ENCODE assay signal across 23 mouse cellular contexts in genomic region chr1:160227850-160228249, GRCm38 (mm10).
"Had no signal": no experiment of that assay in that cellular context is flagged by ENCODE, and none has a peak within 500 bp of the region (broad histone marks: within the 10 kb centered on the region; RNA-seq: fewer than 3 reads in every experiment).

No protein-coding gene starts in this region.

- H3K4me2 ChIP-seq: heart, embryonic 12.5 days; hindbrain, embryonic 13.5 days; hindbrain, embryonic 15.5 days; limb, embryonic 13.5 days; limb, embryonic 15.5 days; liver, embryonic 13.5 days; liver, embryonic 15.5 days had no signal

- H3K9me3 ChIP-seq: heart, embryonic 10.5 days; heart, embryonic 12.5 days; hindbrain, embryonic 13.5 days; hindbrain, embryonic 15.5 days; limb, embryonic 13.5 days; limb, embryonic 15.5 days; liver, embryonic 13.5 days; liver, embryonic 15.5 days had no signal

- H3K27me3 ChIP-seq: heart, embryonic 12.5 days; hindbrain, embryonic 13.5 days; hindbrain, embryonic 15.5 days; limb, embryonic 13.5 days; limb, embryonic 15.5 days; liver, embryonic 13.5 days; liver, embryonic 15.5 days had no signal

- H3K27ac ChIP-seq: gastrocnemius, adult 2 months; heart, embryonic 10.5 days; hindbrain, embryonic 13.5 days; hindbrain, embryonic 15.5 days; hindbrain, postnatal 0 days; kidney, postnatal 0 days; limb, embryonic 13.5 days; limb, embryonic 15.5 days; liver, embryonic 13.5 days; liver, embryonic 15.5 days had no signal

- H3K4me1 ChIP-seq: heart, embryonic 10.5 days; heart, embryonic 12.5 days; hindbrain, embryonic 13.5 days; hindbrain, embryonic 15.5 days had no signal

- H3K9ac ChIP-seq: heart, embryonic 12.5 days; hindbrain, embryonic 13.5 days; hindbrain, embryonic 15.5 days; limb, embryonic 13.5 days; limb, embryonic 15.5 days; liver, embryonic 13.5 days; liver, embryonic 15.5 days had no signal

- H3K4me3 ChIP-seq: gastrocnemius, adult 2 months; heart, embryonic 10.5 days; heart, embryonic 12.5 days; hindbrain, embryonic 13.5 days; hindbrain, embryonic 15.5 days; limb, embryonic 13.5 days; limb, embryonic 15.5 days; liver, embryonic 13.5 days; liver, embryonic 15.5 days had no signal

- DNase-seq: gastrocnemius, adult 2 months; gastrocnemius, postnatal 10 days; gastrocnemius, postnatal 25 days; heart, adult 18-20 months; heart, postnatal 10 days; heart, postnatal 36 days; kidney, adult 11 months; kidney, adult 8-10 months; kidney, postnatal 14 days; layer of hippocampus, adult 9-11 months; layer of hippocampus, postnatal 36 days; left cerebral cortex, postnatal 4 days; liver, embryonic 13.5 days had no signal

- H3K36me3 ChIP-seq: heart, embryonic 10.5 days; heart, embryonic 12.5 days; limb, embryonic 13.5 days had no signal

- ATAC-seq: hindbrain, postnatal 0 days; intestine, embryonic 16.5 days had no signal
